Mouse (Mus musculus) gastrocnemius, postnatal 10 days (tissue): ENCODE results near the gene Prr5. TPM values are rescaled to one million over a fixed set of nuclear protein-coding genes. Genes with fewer than 3 reads are reported as not detected.
A peak's percentile ranks its signal among the peaks of the same experiment; 100 is the strongest.

Experiments
- DNase-seq: peaks from one replicate; pipeline ENCODE4 v3.0.0; 2021; ENCODE audit warnings: mixed read lengths
- long read RNA-seq, 2 experiments: library from polyadenylated mRNA; stranded (forward); transcript quantifications; one replicate each; pipeline ENCODE4 v2.0.0; 2021
- total RNA-seq, 2 experiments: library from RNA; stranded (reverse); gene quantifications; 2 replicates each; pipeline ENCODE4 v1.2.3; 2021

The Prr5 gene
- total RNA-seq: 10 to 100 TPM; 12.3 to 12.7 TPM
- long read RNA-seq, experiment 1, transcript Prr5-201 (8 exons, 1,830 nt): major isoform, 27 of 30 reads
- long read RNA-seq, experiment 1, partial matches to known transcripts: 1 of 30 reads
- long read RNA-seq, experiment 1, other reads (novel, unspliced or antisense): 2 of 30 reads
- long read RNA-seq, experiment 2, transcript Prr5-201 (8 exons, 1,830 nt): major isoform, 24 of 32 reads
- long read RNA-seq, experiment 2, partial matches to known transcripts: 2 of 32 reads
- long read RNA-seq, experiment 2, other reads (novel, unspliced or antisense): 6 of 32 reads

- no peak for DNase-seq
Observed at GRCm38 (mm10) chr15:84668938-84669747, at the start of gene Prr5. Gene Prr5, plus strand, starts transcription at chr15:84669620.

- DNase-seq: no peak
Observed at GRCm38 (mm10) chr15:84620028-84620427, 49.4 kb upstream of the Prr5 start.

- no peak for DNase-seq
Observed at GRCm38 (mm10) chr15:84621722-84622428, 47.5 kb upstream of the Prr5 start.

GRCm38 (mm10) chr15:84624870-84625269 is 44.5 kb upstream of the Prr5 start:
- peak; percentile 44 for DNase-seq

- DNase-seq: no peak
Observed at GRCm38 (mm10) chr15:84625712-84626414, 43.6 kb upstream of the Prr5 start.

- no peak for DNase-seq
Observed at GRCm38 (mm10) chr15:84627308-84627707, 42.1 kb upstream of the Prr5 start.

- DNase-seq: peak; percentile 46
Observed at GRCm38 (mm10) chr15:84629680-84630079, 39.7 kb upstream of the Prr5 start.

- peak; percentile 76 for DNase-seq
Observed at GRCm38 (mm10) chr15:84631560-84631959, 37.9 kb upstream of the Prr5 start.

- peak; percentile 69 for DNase-seq
Observed at GRCm38 (mm10) chr15:84634361-84634760, 35.1 kb upstream of the Prr5 start.

GRCm38 (mm10) chr15:84638405-84638804 is 31.0 kb upstream of the Prr5 start:
- no peak for DNase-seq

- DNase-seq: no peak
Observed at GRCm38 (mm10) chr15:84639072-84639450, 30.4 kb upstream of the Prr5 start.

- peak; percentile 43 for DNase-seq
Observed at GRCm38 (mm10) chr15:84639451-84640136, 29.8 kb upstream of the Prr5 start.

GRCm38 (mm10) chr15:84640722-84641121 is 28.7 kb upstream of the Prr5 start:
- no peak for DNase-seq

- no peak for DNase-seq
Observed at GRCm38 (mm10) chr15:84641127-84641526, 28.3 kb upstream of the Prr5 start.

- no peak for DNase-seq
Observed at GRCm38 (mm10) chr15:84641948-84642347, 27.5 kb upstream of the Prr5 start.

- no peak for DNase-seq
Observed at GRCm38 (mm10) chr15:84643178-84643577, 26.2 kb upstream of the Prr5 start.

- DNase-seq: no peak
Observed at GRCm38 (mm10) chr15:84651481-84651880, 17.9 kb upstream of the Prr5 start.

- no peak for DNase-seq
Observed at GRCm38 (mm10) chr15:84653151-84653550, 16.3 kb upstream of the Prr5 start.

GRCm38 (mm10) chr15:84653979-84654966 is 15.1 kb upstream of the Prr5 start:
- DNase-seq: peak; percentile 81

- no peak for DNase-seq
Observed at GRCm38 (mm10) chr15:84654975-84655374, 14.4 kb upstream of the Prr5 start.
